Comparison of ENCODE assay signal across 10 mouse cellular contexts in the genomic region with DNA sequence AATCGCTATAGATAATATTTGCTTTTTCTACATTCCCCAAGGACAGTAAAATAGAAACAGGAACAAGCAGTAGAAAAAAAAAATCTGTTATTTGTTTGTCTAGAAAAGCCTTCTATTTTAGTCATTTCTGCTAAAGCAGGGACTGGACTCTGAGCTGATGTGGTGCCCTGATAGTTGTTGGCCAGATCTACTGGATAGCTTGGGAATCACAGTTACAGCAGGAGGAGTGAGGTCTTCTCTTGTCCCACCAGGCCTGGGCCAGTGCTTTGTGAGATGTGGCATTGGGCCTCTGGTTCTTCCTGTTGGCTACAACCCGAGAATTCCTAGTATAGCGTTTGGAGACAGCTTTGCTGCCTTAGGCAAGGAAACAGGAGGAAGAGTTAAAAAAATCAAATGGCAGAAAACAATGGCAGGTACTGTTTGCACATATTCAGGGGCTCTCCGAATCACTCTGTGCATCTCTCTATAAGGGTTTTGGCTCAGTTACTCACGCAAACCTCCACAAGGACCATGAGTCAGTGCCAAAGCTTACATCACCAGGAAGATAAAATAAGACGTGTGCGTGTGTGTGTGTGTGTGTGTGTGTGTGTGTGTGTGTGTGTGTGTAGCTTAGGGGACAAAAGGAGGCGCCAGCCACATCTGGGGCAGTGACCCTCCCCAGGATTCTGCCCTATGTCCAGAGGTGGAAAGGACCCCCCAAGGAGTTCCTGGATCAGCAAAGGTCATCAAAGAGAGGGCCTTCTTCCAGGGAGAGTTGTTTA.
DNase-seq lines count a peak whose midpoint lies in the region; ATAC-seq lines count a peak whose summit lies in the region.
"Had no signal": no experiment of that assay in that cellular context is flagged by ENCODE, and none has a peak within 500 bp of the region (broad histone marks: within the 10 kb centered on the region; RNA-seq: fewer than 3 reads in every experiment).

No protein-coding gene starts in this region.

- H3K9me3 ChIP-seq in kidney, embryonic 14.5 days (ENCODE audit: control insufficient read depth, low read length) = no peaks in the 10 kb centered on the region
- H3K9me3 ChIP-seq in embryonic facial prominence, embryonic 13.5 days = no peaks in the 10 kb centered on the region
- H3K9me3 ChIP-seq: limb, embryonic 15.5 days had no signal

- H3K4me1 ChIP-seq in kidney, embryonic 14.5 days (ENCODE audit: control insufficient read depth, insufficient read depth, low read length) = 0 out of 2 replicates have a peak, but pooled peaks cover 6% of the 10 kb centered on the region
- peaks cover 17% of the 10 kb centered on the region for H3K4me1 ChIP-seq in embryonic facial prominence, embryonic 13.5 days

- no peaks in the 10 kb centered on the region for H3K36me3 ChIP-seq in kidney, embryonic 14.5 days (ENCODE audit: control insufficient read depth, insufficient read depth, low read length)
- no peaks in the 10 kb centered on the region for H3K36me3 ChIP-seq in embryonic facial prominence, embryonic 13.5 days
- H3K36me3 ChIP-seq: limb, embryonic 15.5 days had no signal

- WGBS in kidney, embryonic 14.5 days = 62% methylated on average over 8 of the region's 8 CpGs
- 36% methylated on average over 8 of the region's 8 CpGs for WGBS in embryonic facial prominence, embryonic 13.5 days

- H3K4me3 ChIP-seq in kidney, embryonic 14.5 days (ENCODE audit: low read length) = no peak overlapping the region
- H3K4me3 ChIP-seq in embryonic facial prominence, embryonic 13.5 days = no peak overlapping the region
- H3K4me3 ChIP-seq: limb, embryonic 15.5 days had no signal

- 0 out of 2 replicates have a peak, but pooled peaks have one; percentile 25 for ATAC-seq in kidney, embryonic 14.5 days (ENCODE audit: low FRiP score, low TSS enrichment)
- ATAC-seq in embryonic facial prominence, embryonic 13.5 days (ENCODE audit: insufficient number of reproducible peaks, insufficient read depth, low FRiP score, low TSS enrichment, low read depth) = 0 out of 2 replicates have a peak, but pooled peaks have one; percentile 43

- DNase-seq in kidney, postnatal 25 days = no peak
- DNase-seq in A20 (ENCODE audit: low read depth, low spot score) = peak; percentile 9
- DNase-seq in left cerebral cortex, postnatal 14 days (ENCODE audit: low spot score in 2 of 2) = peak; percentile 7 to 35
- DNase-seq in gastrocnemius, postnatal 10 days = no peak
- no peak for DNase-seq in embryo, embryonic 10.5 days (ENCODE audit: low spot score)
- DNase-seq: cerebellum, postnatal 14 days; thymus, postnatal 25 days had no signal

- H3K27me3 ChIP-seq in kidney, embryonic 14.5 days (ENCODE audit: control insufficient read depth, insufficient read depth, low read length) = no peaks in the 10 kb centered on the region
- H3K27me3 ChIP-seq in embryonic facial prominence, embryonic 13.5 days = no peaks in the 10 kb centered on the region
- H3K27me3 ChIP-seq: limb, embryonic 15.5 days had no signal

- intact Hi-C loops in left cerebral cortex, postnatal 14 days (cut with DNase I) = loop anchor here (5.0 kb wide), 1 partner anchor 334 kb away; no protein-coding TSS in a partner anchor

- H3K27ac ChIP-seq in kidney, embryonic 14.5 days (ENCODE audit: low read depth, low read length) = no peak overlapping the region; the same call in 1 of the 2 replicates
- H3K27ac ChIP-seq in embryonic facial prominence, embryonic 13.5 days = no peak overlapping the region
- H3K27ac ChIP-seq: limb, embryonic 15.5 days had no signal

- no peak overlapping the region for H3K9ac ChIP-seq in kidney, embryonic 14.5 days (ENCODE audit: low read depth, low read length)
- H3K9ac ChIP-seq in embryonic facial prominence, embryonic 13.5 days = no peak overlapping the region
- H3K9ac ChIP-seq: limb, embryonic 15.5 days had no signal

- no peak overlapping the region for H3K4me2 ChIP-seq in kidney, embryonic 14.5 days (replicated peaks; ENCODE audit: low read depth, low read length)
- no peak overlapping the region for H3K4me2 ChIP-seq in embryonic facial prominence, embryonic 13.5 days
- H3K4me2 ChIP-seq: limb, embryonic 15.5 days had no signal

Comparison
In these comparisons a context has a peak if more than half of its experiments do, and no peak if none do; other contexts are left out.
1. DNase-seq: peak in A20 (single experiment) and left cerebral cortex, postnatal 14 days (2 of 2); none in kidney, postnatal 25 days (0 of 2), gastrocnemius, postnatal 10 days (single experiment) and embryo, embryonic 10.5 days (single experiment).